Mouse (Mus musculus) cortical plate, adult 2 months (tissue): ENCODE measurements around the gene Ephb2. TPM values are rescaled to one million over a fixed set of nuclear protein-coding genes. Genes with fewer than 3 reads are reported as not detected.

Experiments used
- H3K27ac ChIP-seq: fragments of 200-500 bp; 2 replicates; pipeline ENCODE4 v1.5.1; 2012; ENCODE audit warnings: low read length, control low read depth, inconsistent platforms; ENCODE audit not compliant: insufficient read depth
- H3K4me1 ChIP-seq: fragments of 200-500 bp; 2 replicates; pipeline ENCODE4 v1.6.1; 2011; ENCODE audit warnings: low read length; ENCODE audit not compliant: control insufficient read depth, insufficient read depth
- H3K4me3 ChIP-seq: fragments of 200-500 bp; 2 replicates; pipeline ENCODE4 v1.5.1; 2011; ENCODE audit warnings: mild to moderate bottlenecking, low read length, control low read depth; ENCODE audit not compliant: insufficient read depth
- CTCF ChIP-seq: fragments of 200-500 bp; IDR thresholded peaks from 2 replicates; pipeline ENCODE4 v1.5.1; 2011; ENCODE audit warnings: mild to moderate bottlenecking, control low read depth, low read length; ENCODE audit not compliant: insufficient read depth; ENCODE audit errors: extremely low read depth
- POLR2A ChIP-seq: fragments of 200-500 bp; IDR thresholded peaks from 2 replicates; pipeline ENCODE4 v1.6.1; 2011; ENCODE audit warnings: mild to moderate bottlenecking, low read length, control low read depth; ENCODE audit not compliant: insufficient read depth; ENCODE audit errors: extremely low read depth
- polyA plus RNA-seq: library from polyadenylated mRNA; depleted of rRNA; stranded (reverse); fragments of >200 nt; gene quantifications from 2 replicates; pipeline ENCODE4 v1.2.3, GENCODE M21; 2012

Ephb2 gene
- polyA plus RNA-seq, 1 experiment = 17.1 TPM

DNA sequence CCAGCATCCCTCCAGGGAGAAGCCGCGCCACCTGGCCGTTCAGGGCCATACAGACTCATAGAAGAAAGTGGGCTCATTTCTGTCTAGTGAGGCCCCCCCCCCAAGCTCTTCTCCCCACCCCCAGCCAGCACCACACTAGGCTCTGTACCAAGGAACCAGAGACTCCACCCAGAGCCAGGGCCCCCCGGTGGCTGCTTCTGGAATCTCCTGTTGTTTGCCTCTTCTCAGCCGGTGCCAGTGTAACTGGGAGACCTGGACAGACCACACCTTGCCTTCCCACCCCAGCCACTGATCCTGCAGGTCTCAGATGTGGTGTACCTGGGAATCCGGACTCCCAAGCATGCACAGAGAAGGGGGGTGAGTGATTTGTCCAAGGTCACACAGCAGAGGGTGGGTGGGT, 151.3 kb downstream of the Ephb2 start:
- H3K4me1 ChIP-seq = no peaks in the 10 kb centered on the region
- TF ChIP-seq POLR2A = no peak
- TF ChIP-seq CTCF = no peak
- H3K4me3 ChIP-seq = no peak overlapping the region
- H3K27ac ChIP-seq = no peak overlapping the region

DNA sequence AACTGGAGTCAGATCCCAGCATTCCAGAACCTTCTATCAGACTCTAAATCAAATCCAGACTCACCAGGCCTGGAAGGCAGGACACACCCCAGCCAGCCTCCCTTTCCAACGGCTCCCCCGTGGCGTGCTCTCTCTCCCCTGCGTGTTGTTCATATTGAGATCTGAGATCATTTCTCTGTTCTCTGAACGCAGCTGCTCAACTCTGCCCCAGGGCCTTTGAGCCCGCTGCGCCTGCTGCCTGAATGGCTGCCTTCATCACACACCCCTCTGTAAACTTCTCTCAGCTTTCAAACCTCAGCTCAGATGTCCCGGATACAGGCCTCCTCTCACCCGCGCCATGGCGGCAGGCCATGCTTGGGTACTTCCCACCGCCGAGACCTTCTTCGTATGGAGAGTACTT, 155.1 kb downstream of the Ephb2 start:
- Histone ChIP-seq H3K4me1 (no peaks in the 10 kb centered on the region; the same call in 1 of the 2 replicates), H3K27ac (no peak overlapping the region), H3K4me3 (no peak overlapping the region)
- TF ChIP-seq POLR2A (no peak), CTCF (no peak)

DNA sequence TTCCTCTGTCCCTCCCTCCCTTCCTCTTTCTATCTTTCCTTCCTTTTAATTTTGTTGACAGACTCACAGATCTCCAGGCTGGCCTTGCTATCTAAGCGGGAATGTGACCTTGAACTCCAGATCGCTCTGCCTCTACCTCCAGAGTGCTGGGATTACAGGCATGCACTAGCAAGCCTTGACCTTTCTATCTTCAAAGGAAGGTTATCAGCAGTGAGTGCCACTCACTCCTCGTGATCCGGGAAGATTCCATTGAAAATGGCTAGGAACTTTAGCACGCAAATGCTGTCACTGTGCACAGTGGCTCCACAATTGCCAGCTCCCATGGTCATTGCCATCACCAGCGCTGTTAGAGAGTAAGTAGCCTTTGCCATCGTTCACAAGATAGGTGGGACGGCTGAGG, 156.6 kb downstream of the Ephb2 start:
- Histone ChIP-seq H3K4me1 (no peaks in the 10 kb centered on the region; the same call in 1 of the 2 replicates), H3K4me3 (no peak overlapping the region), H3K27ac (no peak overlapping the region)
- TF ChIP-seq POLR2A = no peak
- no peak for TF ChIP-seq CTCF

DNA sequence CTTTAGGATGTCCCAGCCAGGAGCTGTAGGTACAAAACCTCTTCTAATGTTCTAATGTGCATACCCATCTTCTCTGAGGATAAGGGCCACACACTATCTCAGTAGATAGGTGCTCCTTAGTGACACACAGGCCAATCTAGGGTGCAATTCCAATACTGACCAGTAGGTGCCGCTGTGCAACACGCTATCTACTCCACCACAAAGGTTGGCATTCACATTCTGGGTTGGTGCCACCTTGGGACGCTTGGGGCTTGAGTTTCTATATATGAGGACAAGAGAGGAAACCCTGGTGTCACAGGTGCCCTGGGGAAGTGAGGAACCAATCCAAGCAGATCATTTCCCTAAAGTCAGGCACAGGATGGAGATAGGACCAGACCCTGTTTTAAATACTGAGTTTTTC, 157.3 kb downstream of the Ephb2 start:
- no peaks in the 10 kb centered on the region; the same call in 1 of the 2 replicates for H3K4me1 ChIP-seq
- H3K27ac ChIP-seq = no peak overlapping the region
- TF ChIP-seq POLR2A (no peak), CTCF (peak; percentile 100)
- H3K4me3 ChIP-seq = no peak overlapping the region

DNA sequence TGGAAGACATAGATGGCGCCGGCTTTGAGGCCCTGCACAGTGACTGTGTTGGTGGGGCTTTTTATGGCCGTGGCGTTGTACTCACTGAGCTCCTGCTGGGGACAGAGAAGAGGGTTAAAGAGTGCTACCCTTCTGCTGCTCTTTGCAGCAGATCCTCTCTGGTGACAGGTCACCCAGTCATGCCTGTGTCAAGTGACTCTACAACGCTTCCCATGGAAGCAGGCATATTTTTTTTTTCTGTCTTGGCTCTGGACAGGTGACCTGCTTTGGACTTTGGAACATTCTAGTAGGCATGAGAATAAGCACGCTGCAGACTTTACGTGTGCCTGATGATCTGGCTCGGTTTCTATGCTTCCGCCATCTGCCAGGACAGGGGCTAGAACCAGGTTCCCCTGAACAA, 160.3 kb downstream of the Ephb2 start:
- Histone ChIP-seq H3K4me3 (no peak overlapping the region), H3K27ac (no peak overlapping the region), H3K4me1 (no peaks in the 10 kb centered on the region; the same call in 1 of the 2 replicates)
- no peak for TF ChIP-seq CTCF
- no peak for TF ChIP-seq POLR2A

DNA sequence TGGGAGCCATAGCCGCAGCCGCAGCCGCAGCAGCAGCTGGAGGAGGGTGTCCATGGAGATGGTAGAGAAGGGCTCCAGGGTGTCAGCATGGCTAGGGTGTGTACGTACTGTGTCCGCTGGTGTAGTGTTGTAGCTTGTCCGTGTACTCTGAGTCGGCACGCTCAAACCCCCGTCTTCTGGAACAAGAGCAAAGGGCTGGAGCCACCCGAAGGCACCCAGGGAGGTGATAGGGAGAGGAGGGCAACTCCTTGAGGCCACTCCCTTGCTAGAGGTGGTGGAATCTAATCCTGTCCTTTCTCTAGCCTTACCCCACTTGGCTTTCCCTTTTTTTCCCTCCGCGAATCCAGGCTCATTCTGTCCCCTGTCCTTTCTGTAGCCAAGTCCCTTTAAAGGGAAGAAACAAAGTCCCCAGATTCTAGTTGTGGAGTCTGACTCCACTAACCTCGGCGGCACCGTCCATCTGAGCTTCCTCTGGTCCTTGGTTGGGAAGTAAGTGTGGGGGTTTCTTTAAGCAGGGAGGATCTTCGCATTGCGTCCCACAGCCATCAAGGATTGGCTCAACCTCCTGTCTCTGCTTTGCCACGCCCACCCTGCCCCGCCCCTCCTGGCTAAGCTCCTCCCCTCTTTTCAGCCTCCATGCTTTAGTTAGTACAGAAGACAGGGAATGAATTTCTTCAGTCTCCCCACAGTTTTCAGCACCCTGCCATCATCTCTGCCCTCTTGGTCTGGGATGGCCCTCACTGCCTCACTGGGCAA, 163.3 kb downstream of the Ephb2 start:
- TF ChIP-seq CTCF = no peak
- H3K4me3 ChIP-seq = no peak overlapping the region
- H3K27ac ChIP-seq = no peak overlapping the region
- no peaks in the 10 kb centered on the region; the same call in 1 of the 2 replicates for H3K4me1 ChIP-seq

DNA sequence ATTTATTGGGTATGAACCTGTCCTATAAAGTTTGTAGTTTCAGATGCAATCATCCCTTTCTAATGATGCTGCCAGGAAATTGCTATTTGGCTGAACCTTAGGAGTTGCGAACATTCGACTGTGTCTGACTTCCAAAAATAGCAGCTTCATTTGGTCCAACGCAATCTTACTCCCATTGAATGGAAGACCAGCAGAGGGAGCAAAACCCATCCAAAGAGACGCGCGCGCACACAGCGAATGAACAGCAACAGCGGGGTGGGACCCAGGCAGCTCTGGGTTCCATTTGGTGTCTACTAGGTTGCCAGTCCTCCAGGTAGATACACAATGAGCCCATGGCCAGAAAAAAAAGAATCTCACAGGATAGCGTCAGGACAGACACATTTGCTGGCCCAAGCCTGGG, 168.0 kb downstream of the Ephb2 start:
- peaks cover 2% of the 10 kb centered on the region; the same call in 1 of the 2 replicates for H3K4me1 ChIP-seq
- no peak overlapping the region for H3K4me3 ChIP-seq
- TF ChIP-seq POLR2A (no peak), CTCF (0 out of 2 replicates have a peak, but pooled peaks have one; percentile 29)
- H3K27ac ChIP-seq = no peak overlapping the region

DNA sequence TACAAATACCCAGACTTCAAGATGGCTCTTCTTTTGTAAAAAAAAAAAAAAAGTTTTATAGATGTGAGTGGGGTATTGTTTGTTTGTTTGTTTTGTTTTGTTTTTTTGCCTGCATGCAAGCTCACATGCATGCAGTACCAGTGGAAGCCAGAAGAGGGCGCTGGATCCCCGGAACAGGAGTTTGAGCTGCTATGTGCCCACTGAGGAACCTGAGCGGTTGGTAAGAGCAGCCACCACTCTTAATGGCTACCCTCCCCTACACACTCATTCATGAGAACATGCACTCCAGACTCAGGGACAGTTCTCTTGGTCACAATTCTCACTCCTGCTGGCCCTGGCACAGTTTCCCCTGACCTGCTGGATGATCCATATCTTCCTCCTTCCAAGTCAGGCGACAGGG, 169.8 kb downstream of the Ephb2 start:
- H3K4me1 ChIP-seq = peaks cover 2% of the 10 kb centered on the region; the same call in 1 of the 2 replicates
- TF ChIP-seq POLR2A = no peak
- peak; percentile 39 for TF ChIP-seq CTCF
- no peak overlapping the region for H3K4me3 ChIP-seq
- H3K27ac ChIP-seq = no peak overlapping the region

DNA sequence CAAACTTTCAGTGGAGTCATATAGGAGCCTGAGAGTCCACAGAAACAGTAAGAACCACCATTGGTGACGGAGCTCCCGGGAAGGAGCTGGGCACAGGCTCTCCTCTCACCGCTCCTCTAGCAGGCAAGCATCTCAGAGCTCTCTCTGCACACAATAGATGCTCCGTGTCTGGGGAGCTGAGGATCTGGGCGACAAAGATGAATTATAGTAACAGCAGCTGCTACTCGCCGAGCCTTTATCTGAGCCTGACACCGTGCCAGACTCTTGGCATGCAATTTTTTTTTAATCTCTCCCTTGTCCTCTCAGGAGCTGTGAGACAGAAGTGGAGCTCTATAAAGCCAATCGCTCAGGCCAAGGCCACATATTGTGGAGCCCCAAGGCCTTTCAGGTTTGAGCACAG, 170.7 kb downstream of the Ephb2 start:
- no peak overlapping the region for H3K27ac ChIP-seq
- TF ChIP-seq POLR2A (no peak), CTCF (no peak)
- H3K4me1 ChIP-seq = peaks cover 2% of the 10 kb centered on the region; the same call in 1 of the 2 replicates
- no peak overlapping the region for H3K4me3 ChIP-seq

DNA sequence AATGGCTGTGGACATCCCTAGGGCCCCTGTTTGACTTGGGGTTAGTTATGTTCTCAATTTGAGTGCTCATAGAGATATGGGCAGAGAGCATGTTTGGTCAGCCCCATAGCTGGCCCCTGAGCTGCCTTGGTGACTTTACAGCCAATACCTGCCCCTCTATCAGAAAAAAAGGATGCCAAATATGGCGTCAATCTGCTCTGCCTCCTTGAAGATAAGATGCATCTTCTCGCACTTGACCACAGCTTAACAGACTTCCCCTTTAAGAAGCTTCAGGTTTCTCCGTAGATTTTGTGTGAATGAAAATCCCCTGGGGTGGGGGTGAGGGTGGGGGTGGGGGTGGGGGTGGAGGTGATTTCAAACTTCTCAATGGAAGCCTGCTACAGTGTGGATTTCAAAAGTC, 177.9 kb downstream of the Ephb2 start:
- no peak overlapping the region for H3K4me3 ChIP-seq

More for the DNA sequence above, 177.9 kb downstream of the Ephb2 start:
- Histone ChIP-seq H3K27ac (no peak overlapping the region), H3K4me1 (no peaks in the 10 kb centered on the region)
- TF ChIP-seq CTCF (no peak), POLR2A (no peak)
